Mouse (Mus musculus): ENCODE results near the gene Fyco1.

- TF ChIP-seq CTCF (IDR thresholded peaks at IDR 0.05; ENCODE audit: low read depth) (no peak), EP300 (IDR thresholded peaks at IDR 0.05; ENCODE audit: low read depth) (no peak)
Observed at GRCm38 (mm10) chr9:123758156-123758555, 93.5 kb downstream of the Fyco1 start.

Measured in liver, postnatal 0 days (tissue).